Mouse (Mus musculus) kidney, embryonic 16.5 days (tissue): ENCODE results near the gene Gins3. TPM values are rescaled to one million over a fixed set of nuclear protein-coding genes. Genes with fewer than 3 reads are reported as not detected.
"Not testable (repeated sequence)": the region's sequence is repeated elsewhere in the genome, so short reads cannot be mapped to it uniquely, and the experiment has no call there.

ENCODE experiments used
- ATAC-seq: fragments of 200-750 bp; cut with Nextera tagmentation; 2 replicates; pipeline ENCODE4 v1.8.0; 2017; ENCODE audit warnings: moderate TSS enrichment; ENCODE audit not compliant: low FRiP score, low TSS enrichment
- H3K27ac ChIP-seq: fragments of 300-500 bp; sonication (generic); 2 replicates; pipeline ENCODE4 v1.5.1; 2014; ENCODE audit warnings: low read length
- H3K27me3 ChIP-seq: fragments of 300-500 bp; sonication (generic); 2 replicates; pipeline ENCODE4 v1.6.1; 2014; ENCODE audit warnings: low read length, control low read depth, mixed read lengths; ENCODE audit not compliant: insufficient read depth
- H3K36me3 ChIP-seq: fragments of 300-500 bp; sonication (generic); 2 replicates; pipeline ENCODE4 v1.6.1; 2014; ENCODE audit warnings: low read length, control low read depth, mixed read lengths; ENCODE audit not compliant: insufficient read depth
- H3K4me1 ChIP-seq: fragments of 300-500 bp; sonication (generic); 2 replicates; pipeline ENCODE4 v1.6.1; 2014; ENCODE audit warnings: low read length, control low read depth, mixed read lengths; ENCODE audit not compliant: insufficient read depth
- H3K4me2 ChIP-seq: fragments of 300-500 bp; sonication (generic); replicated peaks from 2 replicates; pipeline ENCODE4 v1.6.1; 2014; ENCODE audit warnings: low read depth, low read length
- H3K4me3 ChIP-seq: fragments of 300-500 bp; sonication (generic); 2 replicates; pipeline ENCODE4 v1.5.1; 2014; ENCODE audit warnings: mild to moderate bottlenecking, low read length
- H3K9ac ChIP-seq: fragments of 300-500 bp; sonication (generic); replicated peaks from 2 replicates; pipeline ENCODE4 v1.6.1; 2014; ENCODE audit warnings: low read length
- H3K9me3 ChIP-seq: fragments of 300-500 bp; sonication (generic); 2 replicates; pipeline ENCODE4 v1.6.1; 2016; ENCODE audit warnings: low read length, control low read depth
- WGBS: fragments of 180-500 bp; shearing (Covaris S2); extraction: QIAGEN DNeasy Blood & Tissue Kit; methylation state at CpG from one replicate; pipeline ENCODE4 v1.1.7; 2014; 5-methylcytosine and 5-hydroxymethylcytosine counted together
- polyA plus RNA-seq: library from polyadenylated mRNA; unstranded; fragments of >200 nt; fragmentation: Nextera tagmentation; extraction: Ambion mirVana; gene quantifications from 2 replicates; pipeline ENCODE4 v1.2.1, GENCODE M21; 2015

Gins3 gene
- polyA plus RNA-seq, 1 experiment from 2014 or later: 20.8 TPM

DNA sequence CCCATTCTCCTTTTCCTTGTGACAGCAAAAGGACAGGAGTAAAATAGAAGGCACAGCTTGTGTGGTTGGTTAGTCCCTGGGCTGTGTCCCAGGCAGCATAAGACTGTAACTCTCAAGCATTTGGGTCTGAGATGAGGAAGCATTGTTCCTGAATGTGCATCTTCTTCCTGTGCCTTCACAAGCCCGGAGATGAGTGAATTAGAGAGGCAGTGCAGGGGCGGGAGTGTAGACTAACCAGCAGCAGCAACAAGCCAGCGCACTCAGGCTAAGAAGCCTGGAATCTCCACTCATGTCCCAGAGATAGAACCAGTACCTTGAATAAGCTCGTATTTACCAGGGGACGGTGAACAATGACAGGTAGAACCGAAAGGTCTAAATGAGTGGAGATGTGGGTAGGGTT lies 28.3 kb downstream of the Gins3 start:
- ATAC-seq: no peak
- no peak overlapping the region for H3K9ac ChIP-seq
- no peaks in the 10 kb centered on the region for H3K9me3 ChIP-seq
- H3K27ac ChIP-seq: no peak overlapping the region
- no peaks in the 10 kb centered on the region for H3K27me3 ChIP-seq
- H3K4me2 ChIP-seq: no peak overlapping the region
- no peaks in the 10 kb centered on the region for H3K36me3 ChIP-seq
- WGBS: 84% methylated on average over 6 of the region's 6 CpGs
- no peak overlapping the region for H3K4me3 ChIP-seq
- H3K4me1 ChIP-seq: no peaks in the 10 kb centered on the region

DNA sequence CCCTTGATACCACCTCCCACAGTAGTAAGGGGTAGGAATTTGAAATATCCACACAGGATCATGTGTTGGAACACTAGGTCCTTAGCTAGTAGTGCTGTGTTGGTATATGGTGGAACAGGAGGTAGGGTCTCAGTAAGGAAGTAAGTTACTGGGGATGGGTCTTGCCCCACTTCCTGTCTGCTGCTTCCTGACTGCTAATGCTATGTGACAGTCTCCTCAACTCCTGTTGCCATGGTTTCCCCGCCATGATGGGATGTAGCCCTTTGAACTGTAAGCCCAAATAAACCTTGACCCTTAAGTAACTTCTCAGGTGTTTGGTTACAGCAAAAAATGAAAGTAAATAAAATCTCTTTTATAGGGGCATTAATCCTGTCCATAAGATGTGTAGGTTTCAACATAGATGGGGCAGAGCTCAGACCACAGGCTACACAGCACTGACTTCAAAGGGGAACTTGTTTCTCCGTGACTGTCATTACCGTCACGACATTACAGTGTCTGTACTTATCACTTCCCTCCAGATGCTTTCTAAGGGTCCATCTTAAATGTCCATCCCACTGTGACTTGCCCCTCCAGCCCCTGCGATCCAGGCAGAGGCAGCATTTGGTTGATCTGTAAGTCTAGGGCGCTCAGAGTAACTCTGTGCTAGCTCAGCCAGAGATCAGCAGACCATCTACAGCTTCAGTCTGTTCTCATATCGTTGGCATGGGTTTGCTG lies 29.8 kb downstream of the Gins3 start:
- WGBS: 60% methylated on average over 7 of the region's 7 CpGs

DNA sequence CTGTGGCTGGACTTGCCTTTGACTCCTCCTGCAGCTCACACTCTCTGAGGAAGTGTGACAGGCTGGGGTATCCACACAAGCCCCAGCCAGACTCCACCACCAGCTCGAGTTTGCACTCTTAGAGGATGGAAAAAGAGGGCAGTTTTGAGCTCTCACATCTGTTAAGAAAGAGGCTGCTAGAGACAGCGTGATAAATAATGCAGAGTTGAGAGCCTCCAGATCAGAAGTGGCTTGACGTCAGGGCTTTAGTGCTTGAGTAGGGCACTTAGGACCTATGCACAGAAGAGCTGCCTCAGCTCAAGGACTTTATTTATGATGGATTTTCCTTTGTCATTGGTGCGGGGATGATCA lies 30.3 kb downstream of the Gins3 start:
- Histone ChIP-seq H3K9me3 (no peaks in the 10 kb centered on the region), H3K4me3 (no peak overlapping the region), H3K27me3 (no peaks in the 10 kb centered on the region), H3K27ac (no peak overlapping the region), H3K9ac (no peak overlapping the region), H3K4me2 (no peak overlapping the region), H3K36me3 (no peaks in the 10 kb centered on the region), H3K4me1 (no peaks in the 10 kb centered on the region; the same call in 1 of the 2 replicates)
- ATAC-seq: peak; percentile 59
- 30% methylated on average over 4 of the region's 4 CpGs for WGBS

More for the DNA sequence above, 29.8 kb downstream of the Gins3 start:
- H3K4me1 ChIP-seq: no peaks in the 10 kb centered on the region; the same call in 1 of the 2 replicates
- no peak overlapping the region for H3K27ac ChIP-seq
- no peaks in the 10 kb centered on the region for H3K36me3 ChIP-seq
- no peak for ATAC-seq
- no peak overlapping the region for H3K4me2 ChIP-seq
- H3K9me3 ChIP-seq: no peaks in the 10 kb centered on the region
- H3K27me3 ChIP-seq: no peaks in the 10 kb centered on the region
- no peak overlapping the region for H3K9ac ChIP-seq
- no peak overlapping the region for H3K4me3 ChIP-seq

DNA sequence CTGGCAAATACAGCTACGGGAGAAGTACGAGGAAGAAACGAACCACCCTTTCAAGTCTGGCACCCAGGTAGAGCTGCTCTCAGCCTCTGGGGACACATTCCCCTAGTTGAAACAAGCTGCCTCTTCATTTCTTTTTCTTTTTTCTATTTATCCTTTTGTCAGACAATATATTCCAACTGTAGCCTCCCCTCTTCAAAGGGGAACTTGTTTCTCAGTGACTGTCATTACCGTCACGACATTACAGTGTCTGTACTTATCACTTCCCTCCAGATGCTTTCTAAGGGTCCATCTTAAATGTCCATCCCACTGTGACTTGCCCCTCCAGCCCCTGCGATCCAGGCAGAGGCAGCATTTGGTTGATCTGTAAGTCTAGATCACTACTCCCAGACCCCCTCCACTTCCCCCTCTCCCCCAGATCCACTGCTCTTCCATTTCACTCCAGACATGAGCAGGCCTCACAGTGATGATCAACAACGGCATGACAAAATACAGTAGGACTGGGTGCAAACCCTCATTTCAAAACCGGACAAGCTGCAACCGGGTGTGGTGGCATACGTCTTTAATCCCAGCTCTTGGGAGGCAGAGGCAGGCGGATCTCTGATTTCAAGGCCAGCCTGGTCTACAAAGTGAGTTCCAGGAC lies 32.7 kb downstream of the Gins3 start:
- 93% methylated on average over 11 of the region's 11 CpGs for WGBS
- H3K4me1 ChIP-seq, H3K27ac ChIP-seq, H3K9me3 ChIP-seq, H3K4me2 ChIP-seq, H3K9ac ChIP-seq, H3K27me3 ChIP-seq, H3K4me3 ChIP-seq, ATAC-seq, H3K36me3 ChIP-seq: not testable (repeated sequence)

DNA sequence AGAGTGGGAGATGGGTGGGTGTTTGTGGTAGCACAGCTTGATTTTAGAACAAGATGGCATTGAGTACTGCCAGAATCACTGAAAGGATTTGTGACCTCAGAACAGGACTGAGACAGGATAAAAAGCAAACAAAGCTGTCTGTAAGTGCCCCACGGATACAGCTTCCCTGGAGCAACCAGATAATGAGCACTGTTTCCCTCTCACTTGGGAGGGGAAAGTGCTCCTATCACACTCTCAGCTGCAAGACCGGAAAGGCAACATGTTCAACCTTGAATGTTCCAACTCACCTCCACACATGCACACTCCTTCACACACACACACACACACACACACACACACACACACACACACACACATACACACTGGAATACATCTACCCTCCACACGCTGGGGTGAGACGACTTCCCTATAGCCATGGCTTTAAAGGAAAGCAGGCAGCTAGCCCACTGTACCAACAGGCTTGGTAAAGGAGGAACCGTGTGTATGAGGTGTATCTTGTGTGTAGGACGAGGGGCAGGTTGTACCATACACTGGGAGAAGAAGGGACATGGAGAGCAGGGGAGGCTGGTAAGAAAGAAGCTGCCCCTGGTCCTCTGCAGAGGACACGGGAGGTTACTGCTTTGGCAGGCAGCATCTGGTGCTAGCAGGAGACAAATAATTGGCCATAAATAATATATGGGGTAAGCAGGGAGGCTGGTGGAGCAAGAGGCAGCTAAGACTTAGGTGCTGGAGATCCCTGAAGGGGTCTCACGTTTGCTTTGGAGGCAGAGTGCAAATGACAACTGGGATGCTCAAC lies 35.1 kb downstream of the Gins3 start:
- Histone ChIP-seq H3K4me1 (no peaks in the 10 kb centered on the region; the same call in 1 of the 2 replicates), H3K9ac (no peak overlapping the region), H3K36me3 (no peaks in the 10 kb centered on the region), H3K27me3 (no peaks in the 10 kb centered on the region; the same call in 1 of the 2 replicates), H3K27ac (no peak overlapping the region), H3K9me3 (no peaks in the 10 kb centered on the region), H3K4me2 (no peak overlapping the region), H3K4me3 (no peak overlapping the region)
- ATAC-seq: no peak
- 56% methylated on average over 8 of the region's 8 CpGs for WGBS

DNA sequence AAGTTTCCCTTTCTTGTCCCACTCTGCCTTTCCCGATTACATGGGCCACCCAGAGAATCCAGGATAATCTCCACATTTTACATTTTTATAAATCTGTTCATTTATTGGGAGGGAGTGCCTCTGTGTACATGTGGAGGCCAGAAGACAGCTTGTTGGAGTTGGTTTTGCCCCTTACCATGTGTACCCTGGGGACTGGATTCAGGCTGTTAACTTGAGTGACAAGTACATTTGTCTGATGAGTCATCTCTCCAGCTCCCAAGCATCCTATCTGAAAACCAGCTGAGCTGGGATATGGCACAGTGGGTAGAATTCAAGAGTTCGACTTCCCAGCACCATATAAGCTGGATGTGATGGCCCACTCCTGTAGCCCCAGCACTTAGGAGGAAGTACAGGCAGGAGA lies 36.7 kb downstream of the Gins3 start:
- no peak overlapping the region for H3K9ac ChIP-seq
- ATAC-seq: no peak
- no peaks in the 10 kb centered on the region; the same call in 1 of the 2 replicates for H3K4me1 ChIP-seq
- WGBS: 84% methylated on average over 2 of the region's 2 CpGs
- H3K9me3 ChIP-seq: no peaks in the 10 kb centered on the region
- no peak overlapping the region for H3K4me3 ChIP-seq
- H3K36me3 ChIP-seq: no peaks in the 10 kb centered on the region
- peaks cover 8% of the 10 kb centered on the region for H3K27me3 ChIP-seq
- H3K4me2 ChIP-seq: no peak overlapping the region
- no peak overlapping the region for H3K27ac ChIP-seq

DNA sequence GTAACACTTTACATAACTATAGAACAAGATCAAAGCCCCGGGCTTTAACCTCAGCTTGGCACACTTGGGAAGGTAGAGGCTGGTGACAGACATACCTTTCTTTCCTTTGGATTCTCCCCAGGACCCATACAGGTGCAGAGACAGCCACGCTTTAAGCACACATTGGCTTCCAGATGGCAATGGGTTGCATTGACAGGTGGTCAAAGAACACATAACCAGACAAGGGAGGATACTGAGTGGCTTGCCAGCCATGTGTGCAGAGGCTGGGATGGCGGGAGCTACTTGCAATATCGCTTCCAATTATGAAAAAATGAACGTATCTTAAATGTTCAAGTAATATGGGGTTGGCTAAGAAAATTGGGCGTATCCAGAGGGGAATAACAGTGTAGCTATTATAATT lies 38.6 kb downstream of the Gins3 start:
- WGBS: 80% methylated on average over 6 of the region's 6 CpGs

DNA sequence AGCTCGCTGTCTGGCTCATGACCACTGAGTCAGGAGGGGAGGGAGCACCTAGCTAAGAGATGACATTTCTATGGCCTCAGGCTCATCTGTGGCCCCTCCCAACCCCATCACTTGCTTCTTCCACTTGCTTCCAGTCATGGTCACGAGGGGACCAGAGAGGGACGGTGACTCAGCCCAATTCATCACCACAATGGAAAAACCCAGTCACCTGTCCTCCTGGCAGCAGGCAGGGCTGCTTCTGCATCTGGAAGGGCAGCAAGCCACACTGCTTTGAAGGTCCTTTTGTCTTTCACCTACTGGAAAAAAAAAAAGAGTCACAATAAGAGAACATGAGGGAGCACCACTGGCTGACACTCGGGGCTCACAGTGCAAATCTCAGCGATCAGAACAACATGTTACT lies 39.6 kb downstream of the Gins3 start:
- Histone ChIP-seq H3K27me3 (peaks cover 33% of the 10 kb centered on the region), H3K36me3 (no peaks in the 10 kb centered on the region), H3K9ac (no peak overlapping the region), H3K4me1 (peaks cover 8% of the 10 kb centered on the region), H3K9me3 (no peaks in the 10 kb centered on the region), H3K4me3 (no peak overlapping the region), H3K4me2 (no peak overlapping the region), H3K27ac (no peak overlapping the region)
- no peak for ATAC-seq
- WGBS: 73% methylated on average over 5 of the region's 5 CpGs

More for the DNA sequence above, 38.6 kb downstream of the Gins3 start:
- Histone ChIP-seq H3K27ac (no peak overlapping the region), H3K27me3 (peaks cover 23% of the 10 kb centered on the region), H3K9me3 (no peaks in the 10 kb centered on the region), H3K36me3 (no peaks in the 10 kb centered on the region), H3K9ac (no peak overlapping the region), H3K4me2 (no peak overlapping the region), H3K4me3 (no peak overlapping the region), H3K4me1 (no peaks in the 10 kb centered on the region; the same call in 1 of the 2 replicates)
- ATAC-seq: no peak

DNA sequence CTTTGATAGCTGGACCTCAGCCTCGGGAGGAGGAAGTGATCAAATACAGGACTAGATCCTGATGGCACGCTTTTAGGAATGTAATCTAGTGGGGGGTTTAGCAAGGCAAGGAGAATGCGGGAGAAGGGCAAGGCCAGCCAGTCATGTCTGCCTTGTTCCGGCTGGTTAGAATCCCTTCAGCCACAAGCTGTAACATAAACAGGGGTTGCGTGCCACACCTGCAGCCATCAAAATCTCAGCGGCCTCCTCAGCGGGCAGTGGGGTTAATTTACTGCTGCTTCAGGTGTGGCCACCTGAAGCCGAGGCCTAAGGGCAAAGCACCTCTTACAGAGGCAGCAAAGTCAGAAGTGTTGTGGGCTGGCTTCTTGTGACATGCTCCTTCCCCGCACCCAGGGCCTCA lies 43.4 kb downstream of the Gins3 start, which contains the start of gene Ndrg4:
TSS of gene Ndrg4 (plus strand) at position 350 of the 400 bp plus-strand sequence.
- Histone ChIP-seq H3K27ac (no peak within 1 kb of the TSS), H3K9me3 (no peaks in the 10 kb centered on the region), H3K4me1 (peaks cover 15% of the 10 kb centered on the region), H3K9ac (peak within 1 kb of the TSS; percentile 55), H3K4me2 (peak within 1 kb of the TSS; percentile 98), H3K4me3 (peak within 1 kb of the TSS; percentile 60), H3K36me3 (no peaks in the 10 kb centered on the region), H3K27me3 (peaks cover 62% of the 10 kb centered on the region)
- WGBS: 24% methylated on average over 9 of the region's 9 CpGs
- ATAC-seq: no peak
